Mouse (Mus musculus): ENCODE results near the gene Tmem189.

DNA sequence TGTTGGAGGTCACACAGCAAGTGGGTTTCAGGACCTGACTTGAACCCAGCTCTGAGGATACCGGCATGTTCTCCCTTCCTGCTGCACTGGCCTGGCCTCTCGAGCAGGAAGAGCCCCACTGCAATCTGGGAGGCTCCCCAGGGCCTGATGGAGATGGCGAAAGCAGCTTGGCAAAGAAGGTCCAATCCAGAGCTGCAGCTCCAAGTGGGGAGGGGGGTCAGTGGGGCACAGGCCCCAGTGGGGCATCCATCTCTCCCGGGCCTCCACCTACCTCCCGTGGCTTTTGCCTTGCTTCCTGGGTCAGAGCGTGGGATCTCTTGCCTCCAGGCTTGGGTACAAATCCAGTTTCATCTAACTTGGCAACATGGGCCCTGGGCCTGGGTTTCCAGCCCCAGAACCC lies 12.5 kb upstream of the Tmem189 start:
- TF ChIP-seq TAL1 (IDR thresholded peaks at IDR 0.05; ENCODE audit: low read length), result no peak
- no peak for TF ChIP-seq GATA1 (IDR thresholded peaks at IDR 0.05; ENCODE audit: low read length)
